Mouse (Mus musculus): ENCODE results near the gene Kctd21.

The Kctd21 gene

GRCm38 (mm10) chr7:97331726-97332666, at the start of gene Kctd21, which contains the start of gene Usp35:
TSS of gene Kctd21 (plus strand) at chr7:97332327.
TSS of gene Usp35 (minus strand) at chr7:97332020.
- POLR2A ChIA-PET, result interaction anchor here in 3 of 4 experiments (0.6 to 2.5 kb wide), 23 partner anchors 9 to 423 kb away, joined by 3 to 30 read pairs (median 4); partner anchors contain the start of genes Alg8 (in 2 of the 3), Aamdc (in 1 of the 3), Aqp11 (in 1 of the 3) and Ints4 (in 1 of the 3)
- CTCF ChIA-PET, result interaction anchor here in 1 of 4 experiments (0.8 to 1.3 kb wide), 3 partner anchors 9 to 34 kb away, joined by 3 to 8 read pairs (median 4); no protein-coding TSS in a partner anchor

- ChIA-PET POLR2A (no interaction called here), CTCF (interaction anchor here (0.6 to 1.9 kb wide), 15 partner anchors 11 to 329 kb away, joined by 3 to 10 read pairs (median 3); partner anchors contain the start of genes Gab2 (in 1 of the 4) and Usp35 (in 1 of the 4))
These were observed 35.1 kb upstream of the Kctd21 start for GRCm38 (mm10) chr7:97296986-97297385.

- ChIA-PET CTCF (interaction anchor here (0.6 to 1.9 kb wide), 35 partner anchors 10 to 948 kb away, joined by 3 to 10 read pairs (median 3); partner anchors contain the start of genes Gab2 (in 1 of the 4), Kctd21 (in 1 of the 4), Nars2 (in 1 of the 4) and Usp35 (in 1 of the 4)), POLR2A (interaction anchor here in 1 of 4 experiments (0.6 kb wide), 1 partner anchor 276 kb away, joined by 4 read pairs; no protein-coding TSS in a partner anchor)
These were observed 34.7 kb upstream of the Kctd21 start for GRCm38 (mm10) chr7:97297466-97297865.

GRCm38 (mm10) chr7:97298279-97298678, 33.8 kb upstream of the Kctd21 start:
- POLR2A ChIA-PET, result no interaction called here
- CTCF ChIA-PET, result interaction anchor here in 2 of 4 experiments (0.9 to 1.9 kb wide), 3 partner anchors 10 to 211 kb away, joined by 3 to 6 read pairs (median 5); no protein-coding TSS in a partner anchor

- ChIA-PET CTCF (no interaction called here), POLR2A (interaction anchor here in 1 of 4 experiments (0.6 kb wide), 1 partner anchor 576 kb away, joined by 3 read pairs; no protein-coding TSS in a partner anchor)
These were observed 33.2 kb upstream of the Kctd21 start for GRCm38 (mm10) chr7:97298943-97299342.

GRCm38 (mm10) chr7:97300914-97301313, 31.2 kb upstream of the Kctd21 start:
- CTCF ChIA-PET, result interaction anchor here in 3 of 4 experiments (0.6 to 1.0 kb wide), 4 partner anchors 216 to 1906 kb away, joined by 3 to 10 read pairs (median 4); no protein-coding TSS in a partner anchor

GRCm38 (mm10) chr7:97301321-97301720, 30.8 kb upstream of the Kctd21 start:
- ChIA-PET POLR2A (no interaction called here), CTCF (interaction anchor here in 2 of 4 experiments (0.6 kb wide), 2 partner anchors 343 to 880 kb away, joined by 3 read pairs; no protein-coding TSS in a partner anchor)

More at GRCm38 (mm10) chr7:97300914-97301313, 31.2 kb upstream of the Kctd21 start:
- POLR2A ChIA-PET, result no interaction called here

- CTCF ChIA-PET, result no interaction called here
- POLR2A ChIA-PET, result no interaction called here
These were observed 29.9 kb upstream of the Kctd21 start for GRCm38 (mm10) chr7:97302261-97302660.

- ChIA-PET POLR2A (no interaction called here), CTCF (no interaction called here)
These were observed 29.3 kb upstream of the Kctd21 start for GRCm38 (mm10) chr7:97302876-97303275.

GRCm38 (mm10) chr7:97303614-97304013, 28.5 kb upstream of the Kctd21 start:
- POLR2A ChIA-PET, result no interaction called here
- CTCF ChIA-PET, result no interaction called here

- ChIA-PET CTCF (no interaction called here), POLR2A (no interaction called here)
These were observed 27.7 kb upstream of the Kctd21 start for GRCm38 (mm10) chr7:97304471-97304870.

- POLR2A ChIA-PET, result no interaction called here
These were observed 26.9 kb upstream of the Kctd21 start for GRCm38 (mm10) chr7:97305206-97305605.

GRCm38 (mm10) chr7:97306813-97307212, 25.3 kb upstream of the Kctd21 start:
- ChIA-PET POLR2A (no interaction called here), CTCF (interaction anchor here in 2 of 4 experiments (1.6 to 1.7 kb wide), 2 partner anchors 9 kb away, joined by 5 to 6 read pairs; no protein-coding TSS in a partner anchor)

More at GRCm38 (mm10) chr7:97305206-97305605, 26.9 kb upstream of the Kctd21 start:
- CTCF ChIA-PET, result no interaction called here

GRCm38 (mm10) chr7:97307546-97307945, 24.6 kb upstream of the Kctd21 start:
- POLR2A ChIA-PET, result interaction anchor here in 1 of 4 experiments (1.3 kb wide), 1 partner anchor 356 kb away, joined by 3 read pairs; the partner anchor contains the start of gene Nars2
- CTCF ChIA-PET, result interaction anchor here (0.5 to 1.8 kb wide), 5 partner anchors 10 to 1130 kb away, joined by 3 to 6 read pairs (median 5); no protein-coding TSS in a partner anchor

GRCm38 (mm10) chr7:97309461-97310340, 22.4 kb upstream of the Kctd21 start:
- POLR2A ChIA-PET, result interaction anchor here in 2 of 4 experiments (0.5 to 0.9 kb wide), 2 partner anchors 9 to 1001 kb away, joined by 4 to 8 read pairs; no protein-coding TSS in a partner anchor

GRCm38 (mm10) chr7:97310341-97310635, 21.8 kb upstream of the Kctd21 start:
- ChIA-PET CTCF (no interaction called here), POLR2A (interaction anchor here in 1 of 4 experiments (0.9 kb wide), 1 partner anchor 8 kb away, joined by 4 read pairs; no protein-coding TSS in a partner anchor)

More at GRCm38 (mm10) chr7:97309461-97310340, 22.4 kb upstream of the Kctd21 start:
- CTCF ChIA-PET, result no interaction called here

- POLR2A ChIA-PET, result no interaction called here
- CTCF ChIA-PET, result interaction anchor here in 1 of 4 experiments (1.0 kb wide), 1 partner anchor 14 kb away, joined by 4 read pairs; no protein-coding TSS in a partner anchor
These were observed 20.5 kb upstream of the Kctd21 start for GRCm38 (mm10) chr7:97311620-97312019.

GRCm38 (mm10) chr7:97312196-97312595, 19.9 kb upstream of the Kctd21 start:
- CTCF ChIA-PET, result no interaction called here
- POLR2A ChIA-PET, result interaction anchor here in 1 of 4 experiments (0.6 kb wide), 1 partner anchor 1049 kb away, joined by 3 read pairs; the partner anchor contains the start of gene Tsku
